Mouse (Mus musculus) A20 (cell line): ENCODE data around the gene F5.

ENCODE experiments used
- DNase-seq: peaks from one replicate; pipeline ENCODE4 v3.0.0-alpha.2; 2011; ENCODE audit warnings: low read depth, low spot score

Gene F5

DNA sequence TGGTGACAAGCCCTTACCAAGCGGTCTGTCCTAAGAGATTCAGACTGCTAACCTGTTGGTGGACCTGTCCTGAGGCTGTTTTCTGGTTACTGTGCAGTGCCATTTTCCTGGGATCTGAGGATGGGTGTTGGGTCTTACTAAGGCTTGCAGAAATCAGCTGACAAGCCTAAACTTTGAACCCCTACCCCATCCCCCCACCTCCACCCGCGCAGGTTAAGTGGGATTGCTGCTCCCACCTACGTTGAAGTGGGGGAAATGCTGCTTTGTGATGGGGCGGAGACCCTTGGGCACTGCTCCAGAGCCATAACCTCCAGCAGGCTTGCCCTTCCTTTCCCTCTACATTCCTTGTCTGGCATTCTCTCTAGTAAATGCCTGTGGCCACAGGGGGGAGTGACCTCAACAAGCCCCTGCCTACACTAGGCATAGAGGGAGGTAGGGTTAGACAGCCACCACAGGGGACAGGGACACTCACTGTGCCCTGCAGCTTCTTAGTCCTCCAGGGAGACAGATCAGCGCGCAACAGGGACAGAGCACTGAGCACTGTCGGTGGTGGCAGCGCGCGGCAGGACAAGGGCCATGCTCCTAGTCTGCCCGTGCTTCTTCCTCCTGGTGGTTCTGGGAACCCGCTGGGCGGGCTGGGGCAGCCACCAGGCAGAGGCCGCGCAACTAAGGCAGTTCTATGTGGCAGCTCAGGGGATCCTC is at the start of gene F5:
Gene F5, plus strand, starts transcription at position 452 of the 702 bp plus-strand sequence.
- DNase-seq = no peak

DNA sequence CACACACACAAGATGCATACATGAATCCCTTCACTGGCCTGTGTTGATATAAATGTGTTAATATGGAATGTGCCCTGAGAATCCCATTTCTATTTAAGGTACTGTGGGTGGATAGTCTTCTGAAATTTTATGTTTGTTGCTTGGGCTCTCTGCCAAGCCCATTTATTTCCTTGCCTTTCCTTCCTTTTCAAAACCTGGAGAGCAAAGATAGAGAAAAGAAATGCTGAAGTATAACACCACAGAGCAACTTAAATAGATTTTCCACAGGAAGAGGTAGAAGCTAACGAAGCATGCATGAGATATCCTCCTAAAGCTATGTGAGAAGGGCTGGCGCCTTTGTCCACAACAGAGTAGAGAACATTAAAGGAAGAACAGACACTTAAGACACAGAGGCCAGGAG is 41.9 kb upstream of the F5 start:
- no peak for DNase-seq

- no peak for DNase-seq
Measured at GRCm38 (mm10) chr1:164110591-164111329, 40.9 kb upstream of the F5 start.

DNA sequence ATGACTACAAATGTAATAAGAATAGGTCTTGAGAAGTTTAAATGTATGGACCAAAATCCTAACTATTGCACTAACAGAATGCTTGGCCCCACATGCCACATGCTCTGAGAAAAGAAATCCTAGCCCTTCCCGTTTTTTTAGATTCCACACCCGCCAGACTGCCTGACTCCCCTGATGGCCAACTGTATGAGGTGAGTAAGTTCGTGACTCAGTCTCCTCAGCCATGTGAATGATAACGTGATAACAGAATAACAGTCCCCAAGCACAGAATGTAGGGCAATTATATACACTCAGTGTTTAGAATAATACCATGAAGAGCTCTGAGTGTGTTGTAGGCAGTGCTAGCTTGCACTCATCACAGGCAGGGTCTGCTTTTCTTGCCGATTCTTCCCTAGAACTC is 37.4 kb upstream of the F5 start:
- no peak for DNase-seq

GRCm38 (mm10) chr1:164114947-164115493 is 36.6 kb upstream of the F5 start, which contains the start of gene Selp:
Selp (plus strand) TSS chr1:164115264.
- no peak for DNase-seq

- DNase-seq = no peak
Measured at GRCm38 (mm10) chr1:164115647-164116046, 36.0 kb upstream of the F5 start.

DNA sequence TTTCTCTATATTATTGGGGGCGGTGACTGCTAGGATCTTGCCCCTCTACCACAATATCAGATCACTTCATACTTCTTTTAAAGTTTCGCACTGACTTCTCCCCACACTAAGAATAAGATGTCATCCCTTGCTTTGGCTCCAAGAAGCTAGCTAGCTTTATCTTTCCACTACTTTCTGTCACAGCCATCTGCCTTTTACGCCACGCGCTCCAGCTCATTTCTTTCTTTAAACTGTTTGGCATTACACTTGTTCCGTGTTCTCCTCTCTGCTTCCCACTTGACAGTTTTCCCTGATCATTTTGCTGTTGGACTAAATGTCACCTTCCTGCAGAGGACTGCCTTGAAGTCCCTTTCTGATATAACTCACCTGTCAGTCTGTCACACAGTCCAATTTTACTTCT is 33.8 kb upstream of the F5 start:
- DNase-seq = no peak

- no peak for DNase-seq
Measured at GRCm38 (mm10) chr1:164119892-164120776, 31.5 kb upstream of the F5 start.

- DNase-seq = no peak
Measured at GRCm38 (mm10) chr1:164120777-164121158, 30.9 kb upstream of the F5 start.

DNA sequence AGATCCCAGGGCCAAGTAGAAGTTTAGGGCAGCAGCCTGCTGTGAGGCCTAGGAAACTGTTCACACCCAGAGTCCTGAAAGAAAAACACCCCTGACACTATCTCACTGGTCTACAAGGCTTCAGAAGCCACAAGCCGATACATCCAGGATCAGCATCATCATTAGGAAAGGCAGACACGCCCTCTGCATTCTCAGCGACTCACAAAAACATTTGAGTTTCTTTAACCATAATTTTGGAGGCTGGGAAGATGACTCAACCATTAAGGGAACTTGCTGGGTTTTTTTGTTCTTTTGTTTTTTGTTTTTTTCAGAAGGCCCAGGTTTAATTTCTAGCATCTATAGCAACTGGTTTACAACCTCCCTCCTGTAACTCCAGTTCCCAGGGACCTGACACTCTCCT is 27.8 kb upstream of the F5 start:
- no peak for DNase-seq

GRCm38 (mm10) chr1:164130013-164130412 is 21.6 kb upstream of the F5 start:
- DNase-seq = no peak

GRCm38 (mm10) chr1:164132609-164133008 is 19.0 kb upstream of the F5 start:
- DNase-seq = no peak

GRCm38 (mm10) chr1:164134101-164134500 is 17.5 kb upstream of the F5 start:
- no peak for DNase-seq

GRCm38 (mm10) chr1:164135360-164135759 is 16.3 kb upstream of the F5 start:
- no peak for DNase-seq

DNA sequence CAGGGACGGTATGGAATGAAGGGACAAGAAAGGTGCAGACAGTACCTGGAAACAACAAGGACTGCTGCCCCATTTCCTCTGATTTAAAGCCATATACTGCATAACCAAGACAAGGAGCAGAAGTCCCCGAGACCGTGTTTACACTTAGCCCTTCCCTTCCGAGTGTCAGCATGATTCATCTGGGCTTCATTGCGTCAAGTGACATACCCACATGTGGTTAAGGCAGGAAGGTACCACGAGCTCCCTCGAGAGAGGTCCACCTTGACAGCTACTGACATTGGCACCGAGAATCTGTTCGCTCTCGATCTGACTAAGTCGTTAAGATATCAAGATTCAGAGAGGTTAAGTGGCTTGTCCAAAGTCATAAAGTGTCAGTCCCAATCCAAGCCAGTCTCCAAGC is 15.7 kb upstream of the F5 start:
- no peak for DNase-seq

- DNase-seq = no peak
Measured at GRCm38 (mm10) chr1:164136636-164137035, 15.0 kb upstream of the F5 start.

DNA sequence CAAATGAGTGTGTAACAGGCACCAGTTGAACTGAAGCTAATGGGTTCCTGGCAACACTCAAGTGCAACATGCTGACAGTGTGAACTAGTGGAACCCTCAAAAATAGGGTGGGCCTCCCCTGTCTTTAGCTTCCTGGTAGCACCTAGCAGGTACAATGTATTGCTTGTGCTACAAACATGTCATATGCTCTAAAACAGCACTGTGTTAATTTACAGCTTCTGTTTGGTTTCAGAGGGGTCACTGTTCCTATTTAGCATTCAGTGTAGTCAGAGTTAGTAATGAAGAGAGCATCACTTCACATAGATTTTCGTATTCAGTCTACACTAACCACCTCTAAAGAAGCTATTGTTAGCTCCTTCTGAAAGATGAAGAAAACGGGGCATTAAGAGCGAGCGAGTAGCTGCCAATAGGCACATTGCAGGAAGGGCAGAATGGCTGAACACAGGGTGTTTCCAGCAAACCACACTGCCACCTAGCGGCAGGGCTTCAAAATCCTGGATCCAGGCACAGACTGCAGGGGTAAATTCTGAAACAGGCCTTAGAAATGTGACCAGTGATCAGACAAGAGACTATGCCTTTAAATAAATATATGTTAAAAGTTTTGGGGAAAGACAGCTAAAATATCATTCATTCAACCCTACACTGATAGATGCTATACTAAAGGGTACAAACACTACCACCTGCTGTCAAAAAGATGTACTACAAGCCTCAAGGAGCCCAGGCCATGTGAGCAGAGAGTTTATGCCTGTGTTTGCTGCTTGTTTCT is 13.1 kb upstream of the F5 start:
- DNase-seq = peak; percentile 84

DNA sequence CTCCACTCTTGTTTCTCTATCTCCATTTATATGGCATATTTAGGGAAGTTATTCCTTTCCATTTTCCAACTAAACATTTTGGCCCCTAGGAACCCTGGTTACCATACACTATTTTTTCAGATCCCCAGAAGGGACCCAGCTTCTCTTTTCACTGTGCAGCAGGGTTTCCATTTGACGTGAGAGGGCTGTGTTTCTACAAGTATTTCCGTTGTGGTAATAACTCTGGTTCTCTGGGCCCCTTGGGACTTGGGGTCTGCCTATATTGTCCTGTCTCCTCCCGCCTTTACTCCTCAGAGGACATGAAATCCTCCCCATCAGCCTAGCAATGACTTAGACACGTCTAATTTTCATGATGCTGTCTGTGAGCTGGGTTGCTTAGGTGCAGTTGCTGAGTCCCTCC is 12.2 kb upstream of the F5 start:
- peak; percentile 38 for DNase-seq

DNA sequence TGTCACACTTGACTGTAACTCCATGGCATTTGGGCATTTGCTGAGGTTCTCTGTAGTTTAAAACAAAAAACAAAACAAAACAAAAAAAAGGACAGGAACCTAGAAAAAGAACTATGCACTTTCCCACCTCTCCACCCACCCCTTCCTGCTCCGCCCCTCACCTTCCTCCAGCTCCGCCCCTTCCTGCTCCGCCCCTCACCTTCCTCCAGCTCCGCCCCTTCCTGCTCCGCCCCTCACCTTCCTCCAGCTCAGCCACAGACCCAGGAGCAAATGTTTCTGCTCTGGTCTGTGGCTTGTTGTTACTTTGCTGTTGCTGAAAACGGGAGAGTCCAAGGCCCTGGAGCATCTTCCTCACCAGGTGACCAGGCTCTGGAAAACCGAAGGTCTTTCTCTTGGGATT is 2.6 kb upstream of the F5 start:
- DNase-seq = peak; percentile 72

GRCm38 (mm10) chr1:164152836-164153235 is 1.2 kb downstream of the F5 start:
- DNase-seq = no peak

- no peak for DNase-seq
Measured at GRCm38 (mm10) chr1:164154983-164155382, 3.3 kb downstream of the F5 start.
